Mouse (Mus musculus): ENCODE measurements around the gene Olfr488.

DNA sequence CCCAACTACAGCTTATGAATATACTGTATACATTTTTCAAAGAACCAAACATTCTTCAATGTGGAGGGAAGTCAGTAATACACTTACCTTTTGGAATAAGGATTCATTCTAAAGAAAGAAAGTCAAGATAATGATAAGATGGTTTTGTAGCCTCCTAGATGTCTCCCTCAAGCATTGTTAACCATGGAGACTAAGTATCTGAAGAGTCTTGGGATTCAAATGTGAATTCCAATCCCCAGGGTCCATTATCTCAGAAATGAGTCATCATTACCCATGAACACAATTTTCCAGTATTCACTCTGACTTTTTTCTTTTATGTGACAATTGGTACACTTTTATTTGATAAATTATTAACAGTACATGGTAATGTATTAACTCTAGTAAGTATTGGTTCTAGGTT, 30.7 kb upstream of the Olfr488 start, which contains the start of gene Olfr490:
- TF ChIP-seq SIN3A (IDR thresholded peaks at IDR 0.05; ENCODE audit: low read length): no peak
- TF ChIP-seq CTCF (conservative IDR thresholded peaks at IDR 0.05 in 1 of 2, IDR thresholded peaks at IDR 0.05 in 1 of 2; ENCODE audit: low read depth in 2 of 2, low read length in 2 of 2): no peak
- no peak for TF ChIP-seq ZC3H11A (IDR thresholded peaks at IDR 0.05; ENCODE audit: low read depth, low read length)
- no peak for TF ChIP-seq MAX (IDR thresholded peaks at IDR 0.05; ENCODE audit: low read length)
- TF ChIP-seq IRF4 (IDR thresholded peaks at IDR 0.05; ENCODE audit: low read depth, low read length): no peak
- TF ChIP-seq CHD2 (IDR thresholded peaks at IDR 0.05; ENCODE audit: low read length): no peak
- TF ChIP-seq POLR2A (IDR thresholded peaks at IDR 0.05; ENCODE audit: low read depth, low read length): no peak
- no peak for TF ChIP-seq EP300 (IDR thresholded peaks at IDR 0.05; ENCODE audit: low read length)
- no peak for TF ChIP-seq TCF12 (IDR thresholded peaks at IDR 0.05; ENCODE audit: low read depth, low read length)
- no peak for TF ChIP-seq JUN (IDR thresholded peaks at IDR 0.05; ENCODE audit: insufficient read depth, low read depth, low read length)
- TF ChIP-seq MAFK (IDR thresholded peaks at IDR 0.05; ENCODE audit: insufficient replicate concordance, low read length): no peak
